Mouse (Mus musculus): ENCODE data around the gene Nutf2.
"Not testable (repeated sequence)": the region's sequence is repeated elsewhere in the genome, so short reads cannot be mapped to it uniquely, and the experiment has no call there.

Nutf2 gene

GRCm38 (mm10) chr8:105860143-105860981, at the start of gene Nutf2:
Nutf2 (plus strand) TSS chr8:105860580.
- DNase-seq (ENCODE audit: low read depth, low spot score): peak; percentile 93

GRCm38 (mm10) chr8:105811061-105811460, 49.3 kb upstream of the Nutf2 start:
- no peak for DNase-seq (ENCODE audit: low read depth, low spot score)

GRCm38 (mm10) chr8:105811543-105811942, 48.8 kb upstream of the Nutf2 start:
- DNase-seq (ENCODE audit: low read depth, low spot score): no peak

- no peak for DNase-seq (ENCODE audit: low read depth, low spot score)
Observed at GRCm38 (mm10) chr8:105812511-105812910, 47.9 kb upstream of the Nutf2 start.

- DNase-seq (ENCODE audit: low read depth, low spot score): no peak
Observed at GRCm38 (mm10) chr8:105813241-105813640, 47.1 kb upstream of the Nutf2 start.

GRCm38 (mm10) chr8:105819659-105820058, 40.7 kb upstream of the Nutf2 start:
- DNase-seq (ENCODE audit: low read depth, low spot score): no peak

GRCm38 (mm10) chr8:105820925-105821324, 39.5 kb upstream of the Nutf2 start:
- no peak for DNase-seq (ENCODE audit: low read depth, low spot score)

- no peak for DNase-seq (ENCODE audit: low read depth, low spot score)
Observed at GRCm38 (mm10) chr8:105825506-105825905, 34.9 kb upstream of the Nutf2 start.

- no peak for DNase-seq (ENCODE audit: low read depth, low spot score)
Observed at GRCm38 (mm10) chr8:105826379-105826778, 34.0 kb upstream of the Nutf2 start.

GRCm38 (mm10) chr8:105826861-105827848, 33.2 kb upstream of the Nutf2 start, which contains the start of the genes Ranbp10 and Tsnaxip1:
Ranbp10 (minus strand) TSS chr8:105827350.
Tsnaxip1 (plus strand) TSS chr8:105827731.
- peak; percentile 98 for DNase-seq (ENCODE audit: low read depth, low spot score)

- not testable (repeated sequence) for DNase-seq (ENCODE audit: low read depth, low spot score)
Observed at GRCm38 (mm10) chr8:105833740-105834139, 26.6 kb upstream of the Nutf2 start.

GRCm38 (mm10) chr8:105835318-105835717, 25.1 kb upstream of the Nutf2 start:
- DNase-seq (ENCODE audit: low read depth, low spot score): no peak

GRCm38 (mm10) chr8:105836991-105837390, 23.4 kb upstream of the Nutf2 start:
- no peak for DNase-seq (ENCODE audit: low read depth, low spot score)

- DNase-seq (ENCODE audit: low read depth, low spot score): no peak
Observed at GRCm38 (mm10) chr8:105839209-105839608, 21.2 kb upstream of the Nutf2 start.

GRCm38 (mm10) chr8:105846678-105847077, 13.7 kb upstream of the Nutf2 start:
- no peak for DNase-seq (ENCODE audit: low read depth, low spot score)

- no peak for DNase-seq (ENCODE audit: low read depth, low spot score)
Observed at GRCm38 (mm10) chr8:105850014-105850413, 10.4 kb upstream of the Nutf2 start.

GRCm38 (mm10) chr8:105850611-105851010, 9.8 kb upstream of the Nutf2 start:
- no peak for DNase-seq (ENCODE audit: low read depth, low spot score)

- peak; percentile 79 for DNase-seq (ENCODE audit: low read depth, low spot score)
Observed at GRCm38 (mm10) chr8:105851651-105852143, 8.7 kb upstream of the Nutf2 start.

GRCm38 (mm10) chr8:105852146-105852729, 8.1 kb upstream of the Nutf2 start:
- DNase-seq (ENCODE audit: low read depth, low spot score): no peak

GRCm38 (mm10) chr8:105853178-105853577, 7.2 kb upstream of the Nutf2 start, which contains the start of gene Cenpt:
Cenpt (minus strand) TSS chr8:105853278.
- no peak for DNase-seq (ENCODE audit: low read depth, low spot score)

- no peak for DNase-seq (ENCODE audit: low read depth, low spot score)
Observed at GRCm38 (mm10) chr8:105854303-105854702, 6.1 kb upstream of the Nutf2 start.

Measured in retina, postnatal 7 days (tissue).